Mouse (Mus musculus) megakaryocyte progenitor cell, adult 5-6 weeks (primary cell): Measurements from ENCODE around the gene Hydin. TPM values are rescaled to one million over a fixed set of nuclear protein-coding genes. Genes with fewer than 3 reads are reported as not detected.

Source experiments
- ATAC-seq: replicated peaks from 2 replicates; pipeline ENCODE4 v1.8.0; 2016; ENCODE audit warnings: mild to moderate bottlenecking, moderate TSS enrichment, inconsistent platforms; ENCODE audit not compliant: poor library complexity
- total RNA-seq, 2 experiments: library from RNA; stranded (forward) in 1 of 2; stranded (reverse) in 1 of 2; fragments of 157-497, 149-512 nt in 1 of 2; fragments of 200-1000 nt in 1 of 2; gene quantifications; 2 replicates each; pipeline versions ENCODE4 v1.2.3 to v1.2.4; 2015 to 2017

Gene Hydin
- total RNA-seq, 2 experiments from 2014 or later, result not detected

DNA sequence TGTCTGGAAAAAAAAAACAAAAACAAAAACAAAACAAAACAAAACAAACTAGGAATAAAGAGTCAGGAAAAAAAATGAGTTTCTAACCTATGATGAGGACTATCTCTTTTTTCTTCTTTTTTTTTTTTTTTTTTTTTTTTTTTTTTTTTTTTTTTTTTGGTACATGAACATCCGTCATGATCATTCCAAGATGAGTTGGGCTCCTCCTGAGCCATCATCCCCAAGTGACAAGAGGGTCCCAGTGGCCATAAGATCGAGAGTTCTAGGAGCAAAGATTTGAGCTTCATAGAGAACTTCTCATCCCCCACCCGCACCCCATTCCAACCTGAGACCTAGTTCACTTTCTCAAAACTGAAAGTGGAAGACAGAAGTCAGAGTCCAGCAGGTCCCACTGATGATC, 164.6 kb downstream of the Hydin start:
- ATAC-seq, result no peak

DNA sequence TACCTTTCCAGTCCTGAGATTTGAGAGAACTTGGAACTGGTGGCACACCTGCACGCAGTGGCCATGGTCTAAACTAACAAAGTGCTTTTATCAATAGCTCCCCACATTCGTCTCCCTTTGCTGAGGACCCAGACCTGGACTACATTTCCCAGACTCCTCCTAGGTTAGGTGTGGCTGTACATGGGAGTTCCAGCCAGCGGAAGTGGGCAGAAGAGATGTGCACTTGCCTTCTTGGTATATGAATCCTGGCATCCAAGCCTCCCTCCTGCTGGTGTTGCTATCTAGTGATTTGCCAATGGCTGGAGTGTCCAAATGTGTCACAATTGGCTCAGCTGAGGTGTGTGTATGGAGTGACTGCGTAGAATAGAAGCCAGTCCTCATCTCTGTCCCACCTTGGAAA, 173.8 kb downstream of the Hydin start:
- ATAC-seq, result no peak

DNA sequence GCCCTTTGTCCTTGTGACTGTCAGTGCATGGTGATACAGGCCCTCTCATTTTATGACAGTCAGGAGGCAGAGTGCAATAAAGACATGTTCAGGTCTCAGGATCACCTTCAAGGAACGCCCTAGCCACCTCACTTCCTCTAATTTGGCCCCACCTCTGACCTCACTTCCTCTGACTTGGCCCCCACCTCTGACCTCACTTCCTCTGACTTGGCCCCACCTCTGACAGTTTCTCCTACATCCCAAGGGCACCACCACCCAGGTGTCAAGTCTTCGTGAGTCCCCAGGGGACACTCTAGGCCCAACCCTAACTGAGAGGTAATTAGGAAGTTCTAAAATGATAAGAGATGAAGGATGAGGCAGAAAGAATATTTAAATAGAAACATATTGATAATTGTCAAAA, 177.5 kb downstream of the Hydin start:
- no peak for ATAC-seq

DNA sequence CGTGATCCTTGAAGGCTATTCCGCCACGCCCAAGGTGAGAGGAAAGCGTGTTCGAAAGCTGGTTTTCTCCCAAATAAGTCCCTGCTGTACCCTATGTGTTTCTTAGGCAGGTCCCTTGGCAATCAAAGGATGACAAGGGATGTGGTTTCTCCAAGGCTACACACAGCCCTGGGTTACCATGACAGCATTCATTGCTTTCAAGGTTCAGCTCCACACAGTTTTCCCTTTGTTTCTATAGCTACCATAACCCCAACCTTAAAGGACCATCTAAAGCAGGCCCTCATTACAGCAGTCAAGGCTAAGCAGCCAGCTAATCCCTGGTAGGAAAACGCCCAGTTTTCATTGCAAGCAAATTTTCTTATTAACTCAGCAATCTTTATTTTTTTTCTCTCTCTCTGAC, 183.7 kb downstream of the Hydin start:
- ATAC-seq, result no peak

DNA sequence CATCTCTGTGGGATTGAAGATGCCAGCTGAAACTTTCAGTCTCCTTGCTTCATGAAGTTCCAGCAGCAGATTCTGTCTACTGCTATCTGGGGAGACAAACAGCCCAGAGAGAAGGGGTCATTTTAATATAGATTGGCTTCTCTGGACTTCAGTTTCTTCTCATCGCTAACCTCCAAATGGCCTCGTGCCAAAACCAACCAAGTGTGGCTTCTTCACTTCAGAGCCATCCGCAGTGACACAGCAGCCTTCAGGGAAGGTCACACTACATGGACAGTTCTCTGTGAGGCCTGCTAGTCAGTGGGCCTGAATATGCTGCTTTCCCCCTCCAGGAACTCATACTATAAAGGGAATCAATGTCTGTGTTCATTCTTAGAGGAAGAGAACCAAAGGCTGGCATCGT, 187.7 kb downstream of the Hydin start:
- ATAC-seq, result no peak

DNA sequence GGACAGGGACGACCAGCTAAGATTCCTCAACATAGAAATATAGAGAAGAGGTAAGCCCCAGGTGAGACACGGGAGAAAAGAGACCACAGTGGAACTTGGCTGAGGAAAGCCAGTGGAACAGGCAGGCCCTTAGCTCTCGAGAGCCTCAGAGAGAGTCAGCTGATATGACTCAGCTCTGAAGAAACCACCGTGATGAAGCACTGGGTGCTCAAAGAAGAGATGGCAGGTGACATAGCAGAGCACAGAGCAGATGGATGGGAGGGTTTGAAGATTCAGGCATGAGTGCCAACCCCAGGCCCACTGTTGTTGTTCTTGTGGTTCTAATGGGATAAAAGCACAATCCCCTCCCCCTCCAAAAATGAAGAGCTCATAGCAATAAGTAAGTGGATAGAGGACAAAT, 190.6 kb downstream of the Hydin start:
- ATAC-seq, result no peak

DNA sequence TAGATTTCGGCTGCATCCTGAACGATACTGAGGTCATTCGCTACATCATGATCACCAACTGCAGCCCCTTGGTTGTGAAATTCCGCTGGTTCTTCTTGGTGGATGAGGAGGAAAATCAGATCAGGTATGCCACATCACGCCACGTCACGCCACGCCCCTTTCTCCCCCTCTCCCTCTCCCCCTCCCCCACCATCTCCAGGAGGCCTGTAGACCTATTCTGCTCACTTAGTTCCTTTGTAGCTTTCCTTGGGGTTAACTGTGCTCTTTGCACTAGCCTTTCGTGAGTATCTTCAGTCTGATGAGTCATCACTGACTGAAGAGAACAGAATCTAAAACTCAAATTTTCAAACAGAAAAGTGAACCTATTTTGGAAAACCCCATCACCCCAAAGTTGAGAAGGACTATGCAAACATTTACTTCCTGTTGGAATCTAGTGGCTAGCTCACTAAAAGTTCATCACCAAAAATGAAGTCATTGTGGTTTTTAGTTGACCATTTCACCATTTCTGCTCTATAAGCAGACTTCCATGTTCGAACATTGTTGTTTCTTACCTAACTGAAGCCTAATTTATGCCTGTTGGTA, 195.9 kb downstream of the Hydin start:
- ATAC-seq, result no peak

DNA sequence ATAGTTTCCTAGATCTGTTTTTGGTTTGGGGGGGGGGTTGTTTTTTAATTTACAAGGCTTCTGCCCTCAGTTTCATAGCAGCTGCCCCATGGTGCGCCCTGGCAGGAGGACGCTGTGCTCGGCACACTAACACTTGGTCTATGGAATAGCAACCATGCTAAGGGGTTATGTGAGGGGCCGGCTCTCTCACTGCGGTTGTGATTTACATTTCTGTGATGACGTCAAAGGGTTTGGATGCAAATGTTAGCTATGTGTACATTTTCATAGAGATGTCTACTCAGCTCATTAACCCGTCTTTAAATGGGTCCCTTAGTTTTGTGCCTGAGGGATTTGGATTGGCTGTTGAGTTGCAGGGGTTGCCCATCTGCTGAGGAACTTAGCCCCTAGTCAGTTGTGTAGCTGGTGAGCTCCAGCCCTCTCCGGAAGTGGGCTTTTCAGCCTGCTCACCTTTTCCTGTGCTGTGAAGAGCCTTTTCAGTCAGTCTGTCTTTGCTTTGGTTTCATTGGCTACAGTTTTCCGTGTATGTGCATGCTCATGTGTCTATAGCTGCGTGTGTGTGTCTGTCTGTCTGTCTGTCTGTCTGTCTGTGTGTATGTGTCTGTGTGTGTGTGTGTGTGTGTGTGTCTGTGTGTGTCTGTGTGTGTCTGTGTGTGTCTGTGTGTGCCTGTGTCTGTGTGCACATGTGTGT, 197.1 kb downstream of the Hydin start:
- ATAC-seq, result no peak

DNA sequence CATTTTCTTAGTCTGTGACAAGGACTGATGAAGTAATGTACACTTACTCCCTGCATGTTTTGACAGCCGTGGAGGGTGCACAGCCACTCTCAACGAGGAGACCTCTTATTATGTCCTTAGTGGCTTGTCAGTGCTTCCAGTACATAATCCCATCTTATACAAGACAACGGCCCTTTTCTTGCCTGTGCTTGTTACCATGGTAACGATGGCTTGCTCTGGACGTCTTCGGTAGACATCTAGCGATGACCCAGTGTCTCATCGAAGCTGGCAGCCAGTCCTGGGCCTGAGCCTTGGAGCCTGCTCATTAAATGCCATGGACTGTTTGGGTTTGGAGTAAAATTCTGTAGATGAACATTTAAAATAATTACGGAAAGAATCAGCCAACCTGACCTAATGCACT, 198.8 kb downstream of the Hydin start:
- ATAC-seq, result no peak

DNA sequence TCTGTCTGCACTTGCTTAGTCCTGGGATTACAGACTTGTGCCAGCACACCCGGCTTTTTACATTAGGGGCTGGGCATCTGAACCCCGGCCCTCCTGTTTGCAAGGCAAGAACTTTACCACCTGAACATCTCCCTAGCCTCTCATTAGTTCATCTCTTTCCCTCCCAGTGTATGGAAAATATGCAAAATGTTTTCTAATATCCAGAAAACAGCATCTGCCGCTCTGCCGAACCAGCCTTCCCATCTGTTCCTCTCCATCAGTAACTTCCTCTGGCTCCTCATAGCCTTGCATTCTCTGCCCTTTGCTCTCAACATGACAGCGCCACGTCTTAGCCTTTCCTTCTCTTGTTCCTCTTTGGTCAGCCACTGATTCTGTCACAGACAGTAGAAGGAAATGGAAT, 210.5 kb downstream of the Hydin start:
- no peak for ATAC-seq

DNA sequence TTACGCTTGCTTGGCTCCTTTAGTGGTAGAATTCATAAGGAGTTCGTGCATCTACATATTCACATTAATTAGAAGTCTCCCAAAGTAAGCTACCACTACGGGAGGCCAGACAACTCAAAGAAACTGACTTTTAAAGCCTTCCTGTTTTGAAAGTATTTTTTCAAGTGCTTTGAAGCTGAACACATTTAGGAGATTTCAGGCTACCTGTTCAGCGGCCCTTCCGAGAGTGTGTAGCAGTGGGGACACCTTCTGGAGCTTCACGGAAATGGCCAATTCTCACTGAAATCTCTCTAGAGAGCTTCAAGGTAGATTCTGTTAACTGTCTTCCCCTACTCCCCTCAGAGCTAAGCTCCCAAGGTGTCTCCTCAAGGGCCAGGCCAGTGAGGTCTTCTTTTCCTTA, 211.8 kb downstream of the Hydin start:
- ATAC-seq, result no peak

DNA sequence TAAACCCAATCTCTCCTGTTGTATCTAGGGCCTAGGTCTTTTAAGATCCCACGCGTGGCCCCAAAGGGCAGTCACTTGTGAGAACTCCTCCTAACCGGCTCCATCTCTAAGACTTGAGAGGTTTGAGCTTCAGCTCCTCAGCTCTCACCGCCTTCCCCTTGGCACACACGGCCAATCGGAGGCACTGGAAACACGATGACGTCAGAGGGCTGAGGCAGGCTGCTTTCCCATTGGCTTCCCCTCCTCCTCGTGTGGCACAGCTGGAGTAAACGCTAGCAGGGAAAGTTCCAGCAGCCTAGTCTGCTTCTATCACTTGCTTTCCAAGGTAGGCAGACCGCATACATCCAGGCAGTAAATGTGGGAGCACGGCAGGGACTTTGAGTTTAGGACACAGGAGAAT, 212.6 kb downstream of the Hydin start:
- ATAC-seq, result no peak

DNA sequence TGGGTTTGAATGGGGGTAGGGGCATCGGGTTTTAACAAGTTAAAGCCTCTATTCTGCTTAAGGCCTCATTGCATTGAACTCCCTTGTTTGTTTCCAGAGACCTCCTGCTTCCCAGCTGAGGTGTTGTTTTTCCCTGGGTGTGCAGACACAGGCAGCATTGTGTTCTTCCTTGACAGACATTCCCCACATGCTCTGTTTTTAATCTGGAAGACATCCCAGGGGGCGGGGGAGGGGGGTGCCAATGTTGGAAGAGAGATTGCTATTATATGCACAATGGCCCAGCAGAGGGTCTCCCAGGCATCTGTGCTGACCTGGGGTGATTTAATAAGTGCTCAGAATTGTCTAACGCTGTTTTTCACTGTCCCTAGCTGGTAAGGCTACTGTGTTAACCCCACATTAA, 215.5 kb downstream of the Hydin start:
- no peak for ATAC-seq

DNA sequence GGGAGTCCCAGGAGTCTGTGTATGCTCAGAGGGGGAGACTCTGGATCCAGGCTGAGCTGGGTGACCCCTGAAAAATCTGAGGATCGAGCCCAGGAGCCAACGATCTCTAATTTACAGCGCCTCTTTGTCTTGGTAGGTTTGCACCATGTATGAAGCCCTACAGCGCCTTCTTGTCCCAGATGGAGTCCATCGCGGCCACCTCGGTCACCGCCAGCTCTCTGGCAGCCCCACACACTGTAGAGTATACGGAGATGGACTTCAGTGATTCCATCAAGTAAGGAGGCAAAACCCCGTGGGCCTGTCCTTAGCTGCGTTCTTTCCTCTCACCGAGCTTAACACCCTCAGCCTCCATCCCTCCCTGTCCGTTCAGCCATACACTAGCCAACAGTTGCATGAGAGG, 218.5 kb downstream of the Hydin start:
- no peak for ATAC-seq

DNA sequence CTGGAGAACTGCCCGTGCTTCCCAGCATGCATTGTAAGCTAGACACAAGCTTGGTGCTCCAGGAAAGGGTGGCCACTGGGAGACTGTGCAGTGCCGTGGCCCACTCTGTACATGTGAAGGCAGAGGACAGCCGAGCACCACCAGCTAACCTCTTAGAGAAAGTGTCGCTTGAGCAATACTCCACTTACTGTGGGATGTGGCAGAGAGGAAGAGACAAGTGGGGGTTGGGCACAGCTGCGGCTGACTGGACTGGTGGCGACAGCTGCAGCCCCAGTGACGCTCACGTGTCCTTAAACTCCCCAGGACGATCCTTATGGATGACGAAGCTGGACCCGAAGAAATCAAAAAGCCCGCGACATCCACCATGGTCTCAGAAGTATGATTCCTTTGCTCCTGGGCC, 219.2 kb downstream of the Hydin start:
- ATAC-seq, result no peak

DNA sequence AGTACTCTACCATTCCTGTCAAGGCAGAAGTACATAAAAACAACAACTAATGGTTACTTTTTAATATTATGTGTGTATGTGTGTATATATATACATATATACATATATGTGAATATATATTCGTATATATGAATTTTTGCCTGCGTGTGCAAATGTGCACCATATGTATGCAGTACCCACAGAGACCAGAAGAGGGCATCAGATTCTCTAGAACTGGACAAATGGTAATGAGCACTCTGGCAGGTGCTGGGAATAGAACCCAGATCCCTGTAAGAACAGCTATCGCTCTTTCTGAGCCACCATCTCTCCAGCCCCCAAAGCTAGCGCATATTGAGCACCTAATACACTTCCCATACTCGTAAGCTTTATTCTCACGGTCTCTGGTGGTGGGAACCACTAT, 220.9 kb downstream of the Hydin start:
- ATAC-seq, result no peak

DNA sequence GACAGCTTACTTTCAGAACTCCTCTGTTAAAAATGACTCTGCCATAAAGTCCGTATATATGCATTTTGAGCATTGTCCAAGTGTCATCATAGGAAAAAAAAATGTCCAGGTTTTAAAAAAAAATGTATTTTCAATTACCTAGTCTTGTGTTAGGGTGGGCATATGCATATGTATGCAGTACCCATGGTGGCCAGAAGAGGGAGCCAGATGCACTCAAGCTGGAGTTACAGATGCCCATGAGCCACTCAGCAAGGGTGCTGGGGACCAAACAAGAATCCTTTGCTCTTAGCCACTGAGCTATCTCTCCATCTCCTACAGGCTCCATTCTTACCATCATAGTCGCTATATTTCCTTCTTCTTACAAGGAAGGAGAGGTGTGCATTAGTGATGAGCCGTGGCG, 222.6 kb downstream of the Hydin start:
- ATAC-seq, result 0 out of 2 replicates have a peak, but pooled peaks have one; percentile 63

DNA sequence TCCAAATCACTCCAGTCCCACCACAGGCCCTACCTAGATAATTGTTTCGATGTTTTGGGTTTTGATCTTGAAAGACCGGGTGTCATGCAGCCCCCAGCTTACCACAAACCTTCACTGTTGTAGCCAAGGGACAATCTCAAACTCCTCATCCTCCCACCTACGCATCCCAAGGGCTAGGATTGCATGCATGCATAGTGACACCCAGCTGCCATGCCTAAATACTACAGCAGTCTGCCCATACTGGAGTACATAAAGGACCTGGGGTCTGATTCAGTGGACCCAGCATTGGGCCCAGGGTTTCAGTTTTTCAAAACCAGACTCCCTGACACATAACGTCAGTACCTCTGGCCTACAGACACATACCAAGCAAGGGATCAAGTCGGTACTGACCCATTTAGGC, 224.3 kb downstream of the Hydin start:
- ATAC-seq, result no peak

DNA sequence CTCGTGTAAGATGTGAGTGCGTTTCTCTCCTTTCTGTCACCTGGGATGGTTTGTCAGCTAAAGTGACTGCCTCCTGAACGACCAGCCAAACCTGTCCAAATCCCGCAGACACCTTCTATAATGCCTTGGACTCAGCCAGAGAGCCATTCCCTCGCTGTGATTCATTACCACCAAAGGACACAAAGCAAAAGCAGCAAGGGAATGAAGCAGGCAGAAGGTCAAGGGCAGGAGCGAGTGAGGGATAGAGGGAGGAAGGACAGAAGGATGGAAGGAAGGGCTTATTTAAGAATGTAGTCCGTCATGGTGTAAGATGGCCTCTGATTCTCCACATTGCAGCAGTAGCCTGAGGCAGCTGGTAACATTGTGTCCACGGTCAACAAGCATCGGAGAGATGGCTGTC, 229.5 kb downstream of the Hydin start:
- ATAC-seq, result no peak

DNA sequence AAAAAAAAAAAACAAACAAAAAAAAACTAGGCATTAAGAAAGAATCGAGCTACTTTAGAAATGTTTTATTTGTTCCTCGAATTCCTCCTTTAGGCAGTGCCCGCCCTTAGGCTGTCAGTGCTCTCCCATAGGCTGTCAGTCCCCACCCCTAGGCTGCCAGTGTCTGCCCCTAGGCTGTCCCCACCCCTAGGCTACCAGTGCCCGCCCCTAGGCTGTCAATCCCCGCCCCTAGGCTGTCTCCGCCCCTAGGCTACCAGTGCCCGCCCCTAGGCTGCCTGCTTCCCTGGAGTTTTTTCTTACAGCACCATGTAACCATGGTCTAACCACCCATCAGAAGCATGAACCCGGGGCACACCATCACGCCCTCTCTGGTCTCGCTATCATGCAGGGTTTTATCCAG, 233.5 kb downstream of the Hydin start:
- ATAC-seq, result peak; percentile 78

DNA sequence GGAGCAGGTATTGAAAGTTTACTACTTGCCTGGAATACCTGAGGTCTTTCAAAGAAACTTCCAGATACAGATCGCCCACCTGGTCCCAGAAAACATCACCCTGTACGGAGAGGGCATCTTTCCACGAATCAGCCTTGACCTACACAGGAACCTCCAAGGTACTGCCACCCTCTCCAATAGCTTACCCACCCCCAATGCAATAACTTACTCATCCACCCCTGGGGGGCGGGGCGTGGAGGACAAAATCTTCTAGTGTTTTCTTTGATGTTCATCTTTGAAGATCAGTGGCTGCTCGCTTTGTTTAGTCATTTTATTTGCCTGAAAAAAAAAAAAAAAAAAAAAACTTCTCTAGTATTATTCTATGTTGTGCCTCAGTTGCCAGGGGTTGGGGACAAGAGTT, 233.9 kb downstream of the Hydin start:
- no peak for ATAC-seq

DNA sequence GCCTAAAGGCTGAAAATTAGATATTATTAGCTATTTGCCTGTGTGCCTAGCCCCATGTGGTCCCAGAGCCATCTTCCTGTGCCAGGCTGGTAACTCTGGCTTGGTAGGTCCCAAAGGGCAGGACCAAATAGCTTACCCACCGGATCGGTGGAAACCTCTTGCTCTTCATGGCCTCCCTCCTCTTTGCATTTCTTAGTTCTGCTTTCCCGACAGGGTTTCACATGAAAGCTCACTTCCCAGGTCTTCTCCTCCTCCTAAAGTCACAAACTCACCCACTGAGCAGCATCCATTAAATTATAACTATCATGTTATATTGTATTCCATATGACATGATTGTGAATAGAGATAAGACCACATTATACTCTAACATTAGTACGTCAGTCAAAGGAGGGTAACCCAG, 234.6 kb downstream of the Hydin start:
- ATAC-seq, result no peak

DNA sequence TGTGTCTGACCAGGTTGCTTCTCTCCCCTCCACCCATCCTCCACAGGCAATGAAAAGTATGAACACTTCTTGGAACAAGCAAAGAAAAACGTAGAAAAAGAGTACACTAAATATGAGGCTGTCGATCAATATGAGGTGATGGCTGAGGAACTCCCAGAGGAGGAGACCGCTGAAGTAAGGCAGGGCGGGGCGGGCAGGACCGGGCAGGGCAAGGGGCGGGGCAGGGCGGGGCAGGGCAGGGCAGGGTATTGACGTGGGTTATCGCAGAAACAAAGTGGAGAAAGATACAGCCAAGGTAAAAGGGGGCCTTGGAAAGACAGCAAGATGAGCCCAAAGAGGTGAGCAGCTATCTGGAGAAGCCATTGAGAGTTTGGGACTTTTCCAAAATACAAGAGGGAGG, 236.1 kb downstream of the Hydin start:
- ATAC-seq, result no peak
